14 mouse cellular contexts compared by ENCODE assay signal in the genomic region with DNA sequence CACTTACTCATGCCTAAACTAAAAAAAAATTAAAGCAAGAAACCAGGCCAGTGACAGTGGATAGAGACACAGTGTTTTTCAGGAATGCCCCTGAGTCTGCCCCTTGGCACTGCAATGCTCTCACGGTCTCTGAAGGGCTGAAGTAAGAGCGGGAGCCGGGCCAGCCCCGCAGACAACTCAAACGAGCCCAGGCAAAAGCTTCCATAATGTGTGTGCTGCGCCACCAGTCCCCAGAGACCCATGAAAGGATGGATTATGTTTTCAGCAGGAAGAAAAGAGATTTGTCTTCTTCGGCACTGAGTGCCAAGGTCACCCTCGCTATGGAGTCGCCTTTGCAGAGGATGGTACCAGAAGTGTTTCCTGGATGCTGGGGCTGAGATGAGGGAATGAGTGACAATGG.
A peak's percentile ranks its signal among the peaks of the same experiment; 100 is the strongest.
DNase-seq lines count a peak whose midpoint lies in the region.
"Had no signal": no experiment of that assay in that cellular context is flagged by ENCODE, and none has a peak within 500 bp of the region (broad histone marks: within the 10 kb centered on the region; RNA-seq: fewer than 3 reads in every experiment).

No protein-coding gene starts in this region.

- peak; percentile 14 for DNase-seq in adrenal gland, postnatal 10 days
- no peak for DNase-seq in adrenal gland, adult 2 months
- peak; percentile 27 for DNase-seq in layer of hippocampus, adult 11-12 months (ENCODE audit: low spot score)
- DNase-seq in layer of hippocampus, adult 9-10 months (ENCODE audit: low spot score): no peak
- DNase-seq in left cerebral cortex, adult 11 months (ENCODE audit: low spot score): peak; percentile 9
- DNase-seq in left cerebral cortex, adult 18-20 months (ENCODE audit: low spot score in 2 of 2): no peak
- DNase-seq in brain, adult 2 months (ENCODE audit: low read depth, low spot score): peak; percentile 82
- DNase-seq in frontal cortex, postnatal 36 days (ENCODE audit: low spot score in 2 of 2): no peak
- DNase-seq: adrenal gland, postnatal 14 days; B cell, adult 2 months; cerebellum, postnatal 25 days; gastrocnemius, postnatal 36 days; heart, adult 11 months; heart, postnatal 36 days had no signal

Comparison
In these comparisons a context has a peak if more than half of its experiments do, and no peak if none do; other contexts are left out.
1. DNase-seq: peak in adrenal gland, postnatal 10 days (single experiment), layer of hippocampus, adult 11-12 months (single experiment), left cerebral cortex, adult 11 months (single experiment) and brain, adult 2 months (single experiment); none in adrenal gland, adult 2 months (single experiment), layer of hippocampus, adult 9-10 months (single experiment), left cerebral cortex, adult 18-20 months (0 of 2) and frontal cortex, postnatal 36 days (0 of 2).